Mouse (Mus musculus) adrenal gland, postnatal 36 days (tissue): ENCODE data around the gene Slc47a1. TPM values are rescaled to one million over a fixed set of nuclear protein-coding genes. Genes with fewer than 3 reads are reported as not detected.
"Not testable (repeated sequence)": the region's sequence is repeated elsewhere in the genome, so short reads cannot be mapped to it uniquely, and the experiment has no call there.

Experiments used
- DNase-seq, 2 experiments: peaks; one replicate each; pipeline ENCODE4 v3.0.0; 2021; ENCODE audit warnings: mixed read lengths in 1 of 2
- total RNA-seq, 2 experiments: library from RNA; stranded (reverse); gene quantifications; 2 replicates each; pipeline ENCODE4 v1.2.3; 2021

Slc47a1 gene
- total RNA-seq, 2 experiments from 2014 or later: 0.56 to 1.8 TPM

DNA sequence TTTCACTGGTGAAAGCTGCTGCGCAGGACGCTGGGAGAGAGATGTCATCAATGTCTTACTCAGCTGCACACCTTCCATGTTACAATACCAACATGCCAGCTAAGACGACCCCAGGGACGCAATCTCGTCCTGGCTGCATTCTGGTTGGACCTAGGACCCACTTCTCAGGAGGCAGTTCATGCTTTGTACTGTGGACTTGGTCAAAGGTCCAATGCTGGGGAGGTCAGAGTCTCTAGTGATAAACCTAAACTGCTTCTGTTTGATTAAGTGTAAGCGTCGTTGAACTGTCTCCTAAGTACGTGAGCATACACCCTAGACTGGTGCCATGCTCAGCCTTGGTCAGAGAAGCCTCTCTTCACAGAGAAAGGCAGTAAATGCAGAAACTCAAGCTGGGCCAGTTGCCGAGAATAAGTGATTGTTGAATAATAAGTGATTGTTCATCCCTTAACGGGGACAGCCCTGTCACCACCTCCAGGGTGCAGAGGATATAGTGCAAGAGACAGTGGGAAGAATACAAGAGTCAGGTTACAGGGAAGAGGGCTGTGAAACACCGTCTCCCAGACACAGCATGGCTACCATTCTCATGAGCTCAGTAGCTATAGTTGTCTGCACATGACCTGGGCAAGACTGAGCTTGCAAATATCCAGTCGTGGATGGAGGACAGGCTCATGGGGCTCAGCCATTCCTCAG, 58.8 kb downstream of the Slc47a1 start:
- no peak for DNase-seq

DNA sequence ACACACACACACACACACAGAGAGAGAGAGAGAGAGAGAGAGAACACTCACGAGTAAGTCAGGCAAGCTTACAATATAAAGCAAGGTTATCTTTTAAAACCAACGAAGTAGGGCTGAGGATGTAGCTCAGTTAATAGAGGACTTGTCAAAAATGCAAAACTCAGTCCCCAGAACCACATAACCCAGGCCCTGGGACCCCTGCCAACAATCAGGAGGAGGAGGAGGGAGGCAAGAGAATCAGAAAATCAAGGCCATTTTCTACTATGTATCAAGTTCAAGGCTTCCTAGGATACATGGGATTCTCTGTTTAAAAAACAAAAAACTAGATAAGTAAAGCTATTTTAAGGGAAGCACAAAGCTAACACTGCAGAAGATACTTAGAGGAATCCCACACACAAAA, 61.3 kb downstream of the Slc47a1 start:
- DNase-seq: peak; percentile 32 to 65

- no peak for DNase-seq
Observed at GRCm38 (mm10) chr11:61310321-61310720, 67.8 kb downstream of the Slc47a1 start.

- no peak for DNase-seq
Observed at GRCm38 (mm10) chr11:61309831-61310230, 68.3 kb downstream of the Slc47a1 start.

- no peak for DNase-seq
Observed at GRCm38 (mm10) chr11:61307795-61308194, 70.3 kb downstream of the Slc47a1 start.

DNA sequence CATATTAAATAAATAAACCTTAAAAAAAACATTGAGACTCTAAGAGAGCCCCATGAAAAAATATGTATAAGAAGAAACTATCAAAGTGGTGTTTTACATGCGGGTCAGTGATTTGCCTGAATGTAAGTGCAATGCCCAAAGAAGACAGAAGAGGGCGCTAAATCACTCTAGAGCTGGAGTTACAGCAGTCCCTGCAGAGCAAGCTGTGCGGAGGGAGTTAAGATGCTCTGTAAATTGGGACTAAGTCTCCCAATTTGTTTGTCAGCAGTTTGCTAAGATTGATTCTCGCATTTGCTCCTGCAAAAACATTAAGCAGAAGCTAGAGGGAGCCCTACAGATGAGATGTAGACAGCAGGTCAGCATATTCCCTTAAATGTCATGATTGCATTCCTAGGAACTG, 72.8 kb downstream of the Slc47a1 start:
- DNase-seq: peak; percentile 31 to 45

DNA sequence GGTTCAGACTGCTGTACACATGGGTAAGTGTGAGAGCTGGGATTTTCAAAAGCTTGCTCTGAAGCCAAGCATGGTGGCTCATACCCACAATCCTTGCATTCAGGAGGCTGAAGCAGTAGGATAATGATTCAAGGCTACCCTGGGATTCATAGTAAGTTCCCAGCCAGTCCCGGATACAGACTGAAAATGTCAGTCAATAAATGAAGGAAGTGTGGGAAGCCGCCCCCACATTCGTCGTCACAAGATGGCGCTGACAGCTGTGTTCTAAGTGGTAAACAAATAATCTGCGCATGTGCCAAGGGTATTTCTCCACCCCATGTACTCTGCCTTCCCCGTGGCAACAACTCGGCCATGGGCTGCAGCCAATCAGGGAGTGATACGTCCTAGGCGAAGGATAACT, 73.6 kb downstream of the Slc47a1 start:
- DNase-seq: not testable (repeated sequence)

GRCm38 (mm10) chr11:61300716-61301392, 77.3 kb downstream of the Slc47a1 start:
- DNase-seq: peak; percentile 30 to 37

GRCm38 (mm10) chr11:61300205-61300604, 77.9 kb downstream of the Slc47a1 start:
- DNase-seq: no peak

DNA sequence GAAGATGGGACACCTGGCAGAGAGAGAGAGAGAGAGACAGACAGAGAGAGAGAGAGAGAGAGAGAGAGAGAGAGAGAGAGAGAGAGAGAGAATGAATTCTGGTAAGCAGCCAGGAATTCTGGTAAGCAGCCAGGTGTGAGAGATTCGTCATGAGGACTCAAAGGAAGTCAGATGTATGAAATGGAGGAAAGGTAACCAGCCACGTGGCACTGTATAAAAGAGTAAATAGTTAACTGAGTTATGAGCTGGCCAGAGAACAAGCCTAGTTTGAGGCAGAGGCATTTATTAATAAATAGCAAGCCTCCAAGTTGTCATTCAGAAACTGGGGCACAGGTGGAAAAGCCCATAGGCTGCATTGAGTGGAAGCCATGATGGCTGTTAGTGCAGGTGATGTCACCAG, 80.2 kb downstream of the Slc47a1 start:
- no peak for DNase-seq

GRCm38 (mm10) chr11:61297326-61297725, 80.8 kb downstream of the Slc47a1 start:
- no peak for DNase-seq

DNA sequence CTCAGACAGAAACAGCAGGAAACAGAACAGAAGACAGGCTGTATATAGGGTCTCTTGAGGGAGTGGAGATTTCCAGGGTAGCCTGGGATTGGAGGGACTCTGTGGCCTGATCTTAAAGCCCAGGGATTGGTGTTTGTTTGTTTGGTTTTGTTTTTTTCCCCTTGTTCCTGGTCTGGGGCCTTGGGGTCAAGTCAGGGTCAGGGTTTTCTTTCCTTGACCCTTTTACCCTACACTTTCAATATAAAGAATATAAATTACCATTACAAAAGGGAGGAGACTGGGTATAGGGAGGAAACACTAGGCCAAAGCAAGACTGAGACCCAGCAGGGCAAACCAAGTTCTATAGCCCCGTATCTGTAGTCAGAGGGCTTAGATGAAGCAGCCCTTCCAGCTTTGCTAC, 81.6 kb downstream of the Slc47a1 start:
- no peak for DNase-seq

- no peak for DNase-seq
Observed at GRCm38 (mm10) chr11:61295556-61295955, 82.6 kb downstream of the Slc47a1 start.

DNA sequence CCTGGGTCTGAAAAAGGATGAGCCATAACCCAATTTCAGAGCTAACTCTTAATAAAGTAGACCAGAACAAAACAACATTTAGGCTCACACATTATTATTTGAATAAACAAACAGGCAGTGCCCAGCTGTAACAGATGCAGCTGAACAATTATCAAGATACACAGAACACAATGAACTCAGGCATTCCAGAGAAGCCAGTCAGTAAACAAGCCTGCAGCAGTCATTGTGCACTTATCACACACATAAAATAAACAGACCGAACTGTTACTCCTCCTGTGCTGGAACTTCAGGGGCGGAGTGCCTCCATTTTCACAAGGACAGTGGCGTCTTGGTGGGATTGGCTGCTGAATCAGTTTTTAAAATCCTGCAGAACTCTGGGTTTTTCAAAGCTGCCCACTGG, 83.7 kb downstream of the Slc47a1 start:
- no peak for DNase-seq

Other genes with a start within 250 kb of the Slc47a1 start
- 10 to 100 TPM; 59.1 to 99.4 TPM for gene Usp22, start 203.3 kb downstream of the Slc47a1 start, total RNA-seq
- under 1 TPM in 1 of 2 experiments, not detected in 1; 0.95 TPM for gene Aldh3a1, start 170.8 kb downstream of the Slc47a1 start, total RNA-seq
- gene Aldh3a2, start 110.9 kb downstream of the Slc47a1 start, total RNA-seq: 10 to 100 TPM; 46.1 to 63.7 TPM
- gene Slc47a2, start 35.5 kb downstream of the Slc47a1 start, total RNA-seq: not detected
- 1 to 10 TPM; 1.1 to 1.3 TPM for gene Rnf112, start 75.8 kb upstream of the Slc47a1 start, total RNA-seq
- 10 to 100 TPM in 1 of 2 experiments, 1 to 10 TPM in 1; 7.8 to 10.9 TPM for gene Mfap4, start 107.1 kb upstream of the Slc47a1 start, total RNA-seq
- 10 to 100 TPM; 14.0 to 19.4 TPM for gene Mapk7, start 116.1 kb upstream of the Slc47a1 start, total RNA-seq
- gene B9d1, start 126.8 kb upstream of the Slc47a1 start, total RNA-seq: 10 to 100 TPM; 20.8 to 23.8 TPM
- gene Epn2, start 201.3 kb upstream of the Slc47a1 start, total RNA-seq: 10 to 100 TPM; 23.0 to 25.7 TPM